Mouse (Mus musculus) retina, adult 2 months (tissue): ENCODE measurements around the gene Zfp423.

Source experiments
- DNase-seq: peaks from one replicate; pipeline ENCODE4 v3.0.0-alpha.2; 2012; ENCODE audit warnings: low read depth, low spot score

The Zfp423 gene

GRCm38 (mm10) chr8:87952298-87952697, 7.1 kb downstream of the Zfp423 start:
- no peak for DNase-seq

- DNase-seq: no peak
Observed at GRCm38 (mm10) chr8:87944225-87944934, 15.0 kb downstream of the Zfp423 start.

GRCm38 (mm10) chr8:87943651-87944091, 15.7 kb downstream of the Zfp423 start:
- no peak for DNase-seq

DNA sequence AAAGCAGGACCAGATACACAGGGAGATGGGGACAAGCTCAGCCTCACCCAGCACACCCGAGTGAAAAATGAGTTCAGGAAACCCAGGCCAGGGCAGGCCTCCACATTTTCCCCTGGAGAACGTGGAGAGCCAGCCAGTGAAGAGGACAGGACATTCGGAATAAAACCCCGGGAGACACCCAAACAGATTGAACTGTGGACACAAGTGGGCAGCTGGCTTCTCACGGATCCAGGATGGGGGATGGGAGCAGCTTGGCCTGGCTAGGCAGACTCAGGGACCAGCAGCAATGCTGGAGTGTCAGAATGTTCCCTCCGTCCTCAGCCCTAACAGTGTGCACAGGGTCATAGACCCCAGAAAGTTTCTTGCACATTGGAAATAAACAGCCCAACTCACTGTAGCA, 18.7 kb downstream of the Zfp423 start:
- DNase-seq: no peak

GRCm38 (mm10) chr8:87939308-87939936, 20.0 kb downstream of the Zfp423 start:
- DNase-seq: no peak

DNA sequence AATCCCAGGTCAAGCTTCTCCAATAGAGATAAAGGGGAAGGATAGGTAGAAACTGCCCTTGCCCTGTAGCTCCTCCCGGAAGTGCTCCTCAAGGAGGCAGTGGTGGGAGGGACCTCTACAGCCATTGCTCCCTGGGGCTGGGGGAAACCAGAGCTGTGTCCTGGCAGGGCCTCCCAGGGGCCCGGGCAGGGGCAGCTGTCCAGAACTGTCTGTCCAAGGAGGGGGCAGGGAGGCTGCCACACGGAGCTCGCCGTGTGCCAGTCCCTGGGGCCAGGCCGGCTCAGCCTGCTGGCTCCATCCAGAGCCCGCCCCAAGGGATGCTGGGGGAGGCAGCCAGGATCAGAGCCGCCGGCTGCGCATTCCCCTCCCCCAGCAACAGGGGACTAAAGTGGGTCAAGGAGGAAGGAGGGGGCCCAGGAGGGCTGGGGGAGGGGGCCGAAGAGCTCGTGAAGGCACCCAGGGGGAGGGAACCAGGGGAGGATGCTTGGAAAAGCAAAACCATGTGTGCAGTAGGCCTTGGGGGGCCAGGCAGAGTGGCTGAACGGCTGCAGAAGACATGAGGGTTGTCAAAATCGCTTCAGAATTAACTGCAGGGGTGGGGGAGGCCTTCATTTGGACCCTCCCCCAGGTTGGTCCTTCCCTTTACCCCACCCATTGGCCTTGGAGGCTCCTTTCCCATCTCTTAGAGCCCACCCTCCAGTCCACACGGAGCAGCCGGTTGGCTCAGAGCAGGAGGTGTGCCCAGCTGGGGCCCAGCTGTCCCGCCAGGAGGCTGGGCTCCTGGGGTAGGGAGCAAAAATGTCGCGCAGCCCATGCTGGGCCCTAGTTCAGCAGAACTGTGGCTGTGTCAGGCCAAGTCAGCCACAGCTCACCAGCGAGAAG, 20.8 kb downstream of the Zfp423 start:
- no peak for DNase-seq

GRCm38 (mm10) chr8:87937211-87937610, 22.2 kb downstream of the Zfp423 start:
- DNase-seq: no peak

- DNase-seq: no peak
Observed at GRCm38 (mm10) chr8:87935088-87935680, 24.2 kb downstream of the Zfp423 start.

DNA sequence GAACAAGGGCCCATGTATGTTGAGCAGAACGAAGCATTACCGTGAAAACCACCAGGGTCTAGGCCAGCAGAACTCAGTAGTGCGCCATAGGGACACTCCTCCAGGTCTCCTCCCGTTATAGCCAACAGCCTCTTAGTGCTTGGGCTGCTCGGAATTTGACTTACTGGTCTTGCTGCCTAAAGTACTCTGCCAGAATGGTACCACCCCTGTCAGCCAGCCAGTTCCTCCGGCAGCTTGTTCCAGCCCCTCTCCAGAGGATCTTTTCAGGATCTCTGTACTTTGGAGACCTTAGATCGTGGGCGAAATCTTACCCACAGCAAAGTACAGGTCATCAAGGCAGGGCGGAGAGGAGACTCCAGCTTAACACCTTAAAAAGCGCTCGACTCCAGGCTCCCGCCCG, 25.2 kb downstream of the Zfp423 start:
- no peak for DNase-seq

GRCm38 (mm10) chr8:87933752-87934151, 25.6 kb downstream of the Zfp423 start:
- no peak for DNase-seq

DNA sequence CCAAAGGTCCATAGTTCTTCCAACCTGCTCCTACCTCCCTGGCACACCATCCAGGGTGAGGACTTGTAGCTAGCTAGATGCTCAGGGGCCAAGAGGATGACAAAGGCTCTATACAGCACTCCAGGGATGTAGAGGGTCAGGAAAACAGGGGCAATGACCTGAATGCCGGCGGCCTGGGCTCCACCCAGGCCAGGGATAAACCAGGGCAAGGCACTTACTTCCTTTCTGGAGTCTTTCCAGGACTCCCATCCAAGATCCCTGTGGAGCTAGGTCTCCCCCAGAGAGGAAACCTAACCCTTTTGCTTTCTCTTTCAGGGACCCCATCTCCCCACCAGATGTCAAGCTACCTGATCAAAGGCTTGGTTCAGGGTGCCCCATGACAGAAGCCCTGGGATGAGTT, 30.5 kb downstream of the Zfp423 start:
- DNase-seq: no peak

- no peak for DNase-seq
Observed at GRCm38 (mm10) chr8:87927034-87927830, 32.2 kb downstream of the Zfp423 start.

DNA sequence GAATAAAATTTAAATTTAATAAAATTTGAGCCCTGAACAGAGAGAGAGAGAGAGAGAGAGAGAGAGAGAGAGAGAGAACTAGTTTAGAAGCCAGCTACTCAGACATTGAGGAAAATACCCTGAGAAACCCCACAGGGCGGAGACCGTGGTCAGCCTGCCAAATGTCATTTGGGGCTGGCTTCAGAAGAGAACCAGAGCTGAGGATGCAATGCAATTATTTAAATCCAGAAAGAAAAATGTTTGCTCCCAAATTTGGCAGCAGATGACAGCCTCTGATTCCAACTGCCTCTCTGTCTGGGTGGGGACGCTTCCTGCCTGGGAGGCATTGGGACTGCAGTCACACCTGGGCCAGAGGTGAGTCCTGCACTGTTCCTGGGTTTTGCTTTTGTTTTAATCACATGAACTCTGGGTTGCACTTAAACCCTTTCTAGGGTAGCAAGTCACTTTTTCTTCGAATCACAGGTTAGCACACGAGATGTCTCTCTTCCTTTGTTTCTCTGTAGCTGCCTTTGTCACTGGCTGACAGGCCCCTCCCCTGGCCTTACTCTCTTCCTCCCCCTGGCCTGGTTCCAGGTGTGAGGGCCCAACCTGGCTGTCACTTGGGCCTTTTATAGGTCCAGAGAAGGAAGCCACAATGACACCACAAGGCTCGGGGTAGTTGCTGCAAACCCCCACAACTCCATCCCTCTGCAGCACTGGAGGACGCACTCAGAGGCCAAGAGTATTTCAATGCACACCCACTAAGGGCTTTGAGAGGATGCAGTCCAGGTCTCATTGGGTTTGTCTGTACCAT, 33.1 kb downstream of the Zfp423 start:
- DNase-seq: no peak

GRCm38 (mm10) chr8:87922936-87923335, 36.5 kb downstream of the Zfp423 start:
- no peak for DNase-seq

- no peak for DNase-seq
Observed at GRCm38 (mm10) chr8:87922446-87922845, 36.9 kb downstream of the Zfp423 start.

- no peak for DNase-seq
Observed at GRCm38 (mm10) chr8:87918004-87918403, 41.4 kb downstream of the Zfp423 start.

- no peak for DNase-seq
Observed at GRCm38 (mm10) chr8:87915763-87916162, 43.6 kb downstream of the Zfp423 start.

DNA sequence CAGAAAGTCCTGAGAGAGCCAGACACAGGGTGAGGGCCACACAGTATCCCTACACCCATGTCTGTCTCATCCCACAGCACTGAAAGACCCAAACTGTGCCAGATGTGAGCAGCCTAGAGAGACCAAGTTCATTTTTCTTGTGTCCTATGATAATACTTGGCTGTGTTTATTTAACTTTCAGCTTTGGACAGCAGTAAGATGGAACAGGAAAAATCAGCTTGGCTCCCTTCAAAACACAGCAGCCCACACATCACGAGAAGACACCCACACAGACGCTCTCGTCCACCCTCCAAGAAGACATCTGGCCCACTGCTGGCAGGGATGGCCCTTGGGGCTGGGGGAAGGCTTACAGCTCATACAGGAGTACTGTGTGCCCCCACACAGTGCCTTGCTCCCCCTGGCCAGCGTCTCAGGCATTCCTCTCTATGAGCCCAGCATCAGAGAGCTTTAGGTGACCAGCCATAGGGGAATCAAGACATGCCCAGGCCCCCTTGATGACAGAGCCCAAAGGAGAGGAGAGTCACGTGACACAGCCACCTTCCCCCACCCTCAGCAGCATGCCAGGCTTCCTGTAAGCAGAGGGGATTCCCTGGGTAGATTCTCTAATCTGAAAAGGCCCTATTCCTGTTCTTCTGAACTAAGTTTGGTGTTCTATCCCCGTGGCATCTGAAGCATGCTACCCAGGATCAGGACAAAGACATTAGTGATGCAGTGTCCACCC, 45.0 kb downstream of the Zfp423 start:
- DNase-seq: no peak

DNA sequence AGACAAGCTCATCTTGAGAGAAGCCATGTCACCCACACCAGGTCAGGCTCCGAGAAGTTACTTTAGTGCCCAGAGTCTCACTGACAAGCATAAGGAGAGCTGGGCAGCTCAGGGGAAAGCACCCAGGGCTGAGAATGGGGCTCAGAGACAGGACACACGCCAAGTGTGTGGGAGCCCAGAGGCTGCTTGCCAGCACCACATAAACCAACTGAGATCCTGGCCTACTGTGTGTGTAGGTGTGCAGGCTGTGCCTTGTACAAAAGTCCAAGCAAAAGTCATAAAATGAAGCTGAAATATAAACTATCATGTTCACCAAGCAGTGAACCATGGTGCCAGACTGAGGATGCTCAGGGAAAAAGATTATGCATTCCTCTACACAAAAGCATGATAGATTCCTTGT, 50.5 kb downstream of the Zfp423 start:
- no peak for DNase-seq

DNA sequence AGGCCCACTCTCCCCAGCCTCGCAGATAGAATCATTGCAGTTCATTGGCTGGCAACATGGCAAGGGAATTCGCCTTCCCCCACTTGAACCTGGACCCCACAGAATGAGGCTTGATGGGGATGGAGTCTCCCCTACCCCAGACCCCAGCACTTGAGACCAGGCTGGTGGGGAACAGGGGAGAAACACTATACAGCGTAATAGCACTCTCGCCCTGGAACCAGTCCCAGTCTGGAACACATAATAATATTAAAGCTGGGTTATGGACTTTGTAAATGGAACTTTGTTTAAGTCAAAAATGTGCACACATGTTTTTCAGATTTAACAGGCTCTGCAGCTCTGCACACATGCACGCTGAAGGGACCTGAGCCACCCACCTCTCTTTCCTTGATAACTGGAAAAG, 54.0 kb downstream of the Zfp423 start:
- DNase-seq: no peak
